Mouse (Mus musculus): Measurements from ENCODE around the gene Art2b. TPM values are rescaled to one million over a fixed set of nuclear protein-coding genes. Genes with fewer than 3 reads are reported as not detected.
"Not testable (repeated sequence)": the region's sequence is repeated elsewhere in the genome, so short reads cannot be mapped to it uniquely, and the experiment has no call there.

Gene Art2b
- total RNA-seq (2017), result not detected in 2 replicates

DNA sequence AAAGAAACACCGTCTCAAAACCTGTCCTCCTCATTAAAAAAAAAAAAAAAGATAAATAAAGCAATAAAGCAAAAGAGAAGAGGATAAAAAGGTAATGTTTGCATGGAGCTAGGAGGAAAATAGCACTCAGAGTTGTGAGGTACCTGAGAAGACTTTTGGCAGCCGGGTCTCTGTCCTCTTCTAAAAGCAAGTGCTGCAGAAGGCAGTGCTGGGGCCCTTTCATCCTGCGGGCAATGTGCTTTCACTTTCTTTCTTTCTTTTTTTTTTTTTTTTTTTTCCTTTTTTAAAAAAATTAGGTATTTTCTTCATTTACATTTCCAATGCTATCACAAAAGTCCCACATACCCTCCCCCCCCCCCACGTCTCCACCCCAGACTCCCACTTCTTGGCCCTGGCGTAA lies at the start of gene Art2b:
Gene Art2b, minus strand, starts transcription at position 193 of the 400 bp plus-strand sequence.
- no peak for ATAC-seq (replicated peaks; ENCODE audit: low read depth, poor library complexity, severe bottlenecking)

GRCm38 (mm10) chr7:101634513-101634912 lies 49.1 kb upstream of the Art2b start:
- no peak for ATAC-seq (replicated peaks; ENCODE audit: low read depth, poor library complexity, severe bottlenecking)

GRCm38 (mm10) chr7:101633629-101634177 lies 48.3 kb upstream of the Art2b start:
- ATAC-seq (replicated peaks; ENCODE audit: low read depth, poor library complexity, severe bottlenecking), result no peak

DNA sequence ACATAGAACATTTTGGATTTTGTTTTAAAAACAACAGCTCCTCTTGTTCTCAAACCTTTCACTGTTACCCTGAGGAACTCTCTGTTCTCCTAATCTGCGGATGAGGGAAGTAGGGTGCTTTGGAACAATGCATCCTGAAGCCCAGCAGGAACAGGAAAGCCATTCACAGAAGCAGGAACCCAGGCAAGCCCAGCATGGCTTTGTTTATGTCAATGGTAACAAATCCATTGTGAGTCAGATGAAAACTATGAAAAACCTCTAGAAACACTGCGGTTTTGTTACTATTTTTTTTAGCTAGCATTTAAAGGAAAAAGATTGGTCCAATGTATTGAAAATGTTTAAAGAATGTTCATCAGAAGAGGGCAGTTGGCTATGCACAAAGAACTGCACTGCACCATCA lies 43.1 kb upstream of the Art2b start:
- no peak for ATAC-seq (replicated peaks; ENCODE audit: low read depth, poor library complexity, severe bottlenecking)

- ATAC-seq (replicated peaks; ENCODE audit: low read depth, poor library complexity, severe bottlenecking), result not testable (repeated sequence)
Observed at GRCm38 (mm10) chr7:101627166-101627565, 41.8 kb upstream of the Art2b start.

- ATAC-seq (replicated peaks; ENCODE audit: low read depth, poor library complexity, severe bottlenecking), result no peak
Observed at GRCm38 (mm10) chr7:101624283-101624682, 38.9 kb upstream of the Art2b start.

- ATAC-seq (replicated peaks; ENCODE audit: low read depth, poor library complexity, severe bottlenecking), result 0 out of 2 replicates have a peak, but pooled peaks have one; percentile 55
Observed at GRCm38 (mm10) chr7:101621861-101622260, 36.5 kb upstream of the Art2b start.

GRCm38 (mm10) chr7:101620373-101620772 lies 35.0 kb upstream of the Art2b start:
- peak; percentile 50; the same call in 1 of the 2 replicates for ATAC-seq (replicated peaks; ENCODE audit: low read depth, poor library complexity, severe bottlenecking)

- ATAC-seq (replicated peaks; ENCODE audit: low read depth, poor library complexity, severe bottlenecking), result no peak
Observed at GRCm38 (mm10) chr7:101618273-101618672, 32.9 kb upstream of the Art2b start.

DNA sequence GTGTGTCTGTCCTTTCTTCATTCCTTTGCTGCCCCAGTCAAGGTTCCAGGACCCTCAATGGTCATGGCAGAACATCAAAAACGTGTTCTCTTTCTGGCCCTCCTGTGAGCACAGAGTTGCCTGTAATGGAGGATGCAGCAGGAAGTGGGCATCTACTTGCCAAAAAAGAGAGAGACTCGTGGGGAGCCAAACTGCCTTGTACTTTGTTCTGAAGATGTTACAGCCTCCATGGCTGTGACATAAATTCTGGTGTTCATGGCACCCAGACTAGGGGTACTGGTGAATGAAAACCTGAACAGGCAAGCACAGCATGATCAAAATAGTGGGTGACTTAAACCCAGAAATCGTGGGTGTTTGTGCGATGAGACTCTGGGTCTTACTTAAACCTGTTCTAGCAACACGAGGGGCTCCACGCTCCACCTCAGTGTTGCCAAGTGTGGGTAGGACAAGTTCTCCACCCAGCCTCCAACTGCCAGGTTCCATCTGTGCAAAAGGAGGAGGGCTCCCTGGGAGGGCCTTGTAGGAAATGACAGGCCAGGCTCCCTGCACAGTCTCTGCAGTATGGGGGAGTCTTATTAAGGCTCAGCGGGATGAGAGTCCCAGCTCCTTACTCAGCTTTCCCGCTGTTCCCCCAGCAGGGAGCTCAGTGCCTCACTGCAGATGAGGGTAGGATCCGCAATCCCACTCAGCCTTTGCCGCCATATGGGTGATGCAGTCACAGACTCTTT lies 32.2 kb upstream of the Art2b start:
- ATAC-seq (replicated peaks; ENCODE audit: low read depth, poor library complexity, severe bottlenecking), result no peak

DNA sequence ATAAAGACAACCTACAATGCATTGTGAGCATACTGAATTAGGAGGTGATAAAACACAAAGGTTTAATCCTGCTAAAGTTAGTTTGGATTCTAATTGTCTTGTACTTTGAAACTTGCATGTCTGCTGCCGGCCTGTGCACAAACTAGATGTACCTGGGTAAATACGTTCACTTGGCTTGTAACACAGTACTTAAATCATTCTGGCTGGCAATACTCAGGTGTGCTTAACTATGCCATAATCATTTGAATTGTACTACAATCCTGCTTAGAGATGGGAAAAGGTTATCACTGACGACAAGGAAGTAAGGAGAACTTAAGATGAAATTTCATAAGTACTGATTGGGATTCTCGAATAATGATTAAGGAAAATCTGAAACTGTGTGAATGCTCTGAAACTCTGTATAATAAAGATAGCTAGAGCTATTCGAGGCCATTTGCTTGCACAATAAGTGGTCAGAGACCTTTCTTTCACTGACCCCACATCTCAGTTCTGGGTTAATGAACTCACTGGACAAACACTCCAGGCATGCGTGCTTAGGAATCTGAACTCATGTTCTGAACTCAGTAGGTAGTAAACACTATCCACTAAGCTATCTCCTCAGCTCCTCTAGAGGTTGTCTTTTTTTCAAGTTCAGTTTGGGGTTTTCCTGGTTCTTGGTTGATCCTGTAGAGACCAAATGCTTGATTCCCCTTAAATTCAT lies 30.9 kb upstream of the Art2b start:
- no peak for ATAC-seq (replicated peaks; ENCODE audit: low read depth, poor library complexity, severe bottlenecking)

DNA sequence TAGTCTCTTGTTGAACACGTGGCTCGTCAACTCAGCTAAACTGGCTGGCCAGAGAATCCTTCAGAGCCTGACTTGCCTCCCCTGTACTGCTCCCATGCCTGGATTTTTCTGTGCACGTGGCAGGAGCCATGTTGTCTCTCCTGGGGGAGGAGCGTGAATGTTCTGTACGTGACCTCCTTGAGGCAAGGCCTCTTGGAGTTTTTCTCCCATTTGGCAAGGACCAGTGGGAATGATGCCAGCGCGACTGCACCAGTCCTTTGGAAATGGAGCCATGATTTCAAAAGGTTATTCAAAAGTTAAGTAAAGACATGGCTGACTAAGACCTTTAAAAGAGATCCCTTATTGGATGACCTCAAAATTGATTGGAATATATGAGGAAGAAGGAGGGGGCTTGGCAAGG lies 30.0 kb upstream of the Art2b start:
- ATAC-seq (replicated peaks; ENCODE audit: low read depth, poor library complexity, severe bottlenecking), result no peak

DNA sequence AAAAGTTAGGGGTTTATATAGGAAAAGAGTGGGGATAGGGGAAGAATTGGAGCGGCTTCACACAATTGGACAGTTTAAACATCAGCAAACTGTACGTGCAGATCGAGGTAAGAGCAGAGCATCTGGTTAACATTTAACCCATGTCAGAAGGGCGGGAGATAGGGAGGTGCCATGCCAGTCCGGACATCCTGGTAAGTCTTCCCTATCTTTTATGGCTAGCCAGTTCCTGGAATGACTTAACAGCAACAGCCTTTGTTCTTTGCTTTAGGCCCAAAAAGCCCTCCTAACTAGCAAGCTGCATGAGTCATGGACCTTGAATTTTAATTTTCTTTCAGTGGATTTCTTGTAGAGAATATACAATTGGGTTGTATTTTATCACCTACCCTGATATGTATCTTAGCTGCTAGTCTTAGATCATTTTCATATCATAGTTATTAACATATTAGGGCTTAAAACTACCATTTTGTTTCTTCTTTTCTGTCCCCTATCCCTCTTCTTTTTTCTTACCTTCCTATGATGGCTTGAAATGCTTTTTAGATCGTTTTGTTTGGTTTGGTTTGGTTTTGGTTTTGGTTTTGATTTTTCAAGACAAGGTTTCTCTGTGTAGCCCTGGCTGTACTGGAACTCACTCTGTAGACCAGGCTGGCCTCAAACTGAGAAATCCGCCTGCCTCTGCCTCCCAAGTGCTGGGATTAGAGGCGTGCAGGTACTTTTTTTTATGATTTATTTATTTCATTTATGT lies 27.6 kb upstream of the Art2b start:
- not testable (repeated sequence) for ATAC-seq (replicated peaks; ENCODE audit: low read depth, poor library complexity, severe bottlenecking)

DNA sequence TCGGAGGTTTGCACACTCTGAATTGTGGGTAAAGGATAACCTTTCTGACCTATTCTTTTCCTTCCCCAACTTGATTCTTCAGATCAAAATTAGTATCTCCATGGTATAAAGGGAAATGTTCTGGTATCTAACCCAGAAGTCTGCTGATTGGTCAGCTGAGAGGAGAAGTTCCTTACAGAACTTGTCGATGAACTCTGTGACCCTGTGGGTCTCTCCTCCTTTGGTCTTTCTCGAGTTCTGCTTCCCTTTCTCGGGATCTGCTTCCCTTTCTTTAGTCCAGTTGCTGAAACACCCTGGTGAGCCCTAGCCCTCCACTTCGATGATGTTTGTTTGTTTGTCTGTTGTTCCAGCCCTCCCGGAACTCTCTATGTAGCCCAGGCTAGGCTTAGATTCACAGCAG lies 22.4 kb upstream of the Art2b start:
- peak; percentile 60; the same call in 1 of the 2 replicates for ATAC-seq (replicated peaks; ENCODE audit: low read depth, poor library complexity, severe bottlenecking)

- no peak for ATAC-seq (replicated peaks; ENCODE audit: low read depth, poor library complexity, severe bottlenecking)
Observed at GRCm38 (mm10) chr7:101600406-101600805, 15.0 kb upstream of the Art2b start.

GRCm38 (mm10) chr7:101598482-101598881 lies 13.1 kb upstream of the Art2b start:
- no peak for ATAC-seq (replicated peaks; ENCODE audit: low read depth, poor library complexity, severe bottlenecking)

GRCm38 (mm10) chr7:101594969-101595368 lies 9.6 kb upstream of the Art2b start:
- no peak for ATAC-seq (replicated peaks; ENCODE audit: low read depth, poor library complexity, severe bottlenecking)

GRCm38 (mm10) chr7:101584271-101584670 lies 1.1 kb downstream of the Art2b start:
- peak; percentile 62 for ATAC-seq (replicated peaks; ENCODE audit: low read depth, poor library complexity, severe bottlenecking)

- ATAC-seq (replicated peaks; ENCODE audit: low read depth, poor library complexity, severe bottlenecking), result no peak
Observed at GRCm38 (mm10) chr7:101582012-101582411, 3.4 kb downstream of the Art2b start.

DNA sequence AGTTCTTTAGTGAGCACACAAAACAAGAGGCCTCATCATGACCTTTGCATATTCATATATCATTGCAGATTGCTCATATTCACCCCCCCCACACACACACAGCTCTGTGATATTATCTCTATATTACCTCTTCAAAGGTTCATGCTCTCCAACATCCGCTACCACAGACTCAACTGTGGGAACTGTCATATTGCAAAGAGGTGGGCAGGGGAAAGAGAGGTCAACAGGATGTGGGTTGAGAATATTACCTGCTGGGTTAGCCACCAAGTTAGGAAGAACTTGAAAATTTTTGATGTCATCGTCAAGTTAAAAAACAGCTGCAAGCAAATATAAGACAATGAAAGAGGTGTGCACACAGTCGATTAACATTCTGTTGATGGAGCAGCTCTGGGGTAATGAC lies 4.5 kb downstream of the Art2b start:
- ATAC-seq (replicated peaks; ENCODE audit: low read depth, poor library complexity, severe bottlenecking), result not testable (repeated sequence)

Measured in common myeloid progenitor, adult 5-6 weeks (primary cell).